ENCODE assay signal across 9 mouse cellular contexts in genomic region chr1:74195961-74196360, GRCm38 (mm10). TPM values are rescaled to one million over a fixed set of nuclear protein-coding genes. Genes with fewer than 3 reads are reported as not detected.
DNase-seq lines count a peak whose midpoint lies in the region; ATAC-seq and TF ChIP-seq lines count a peak whose summit lies in the region.
"Had no signal": no experiment of that assay in that cellular context is flagged by ENCODE, and none has a peak within 500 bp of the region (broad histone marks: within the 10 kb centered on the region; RNA-seq: fewer than 3 reads in every experiment).

No protein-coding gene starts in this region.

- H3K4me1 ChIP-seq in testis, adult 2 months (ENCODE audit: control insufficient read depth, insufficient read depth, low read length): no peaks in the 10 kb centered on the region
- H3K4me1 ChIP-seq: hindbrain, embryonic 15.5 days had no signal

- peak; percentile 45 for DNase-seq in adrenal gland, postnatal 14 days
- DNase-seq in adrenal gland, adult 2 months: no peak
- DNase-seq in testis, postnatal 14 days (ENCODE audit: low spot score): no peak
- DNase-seq in kidney, postnatal 10 days: peak; percentile 47
- DNase-seq in gastrocnemius, adult 8-10 months (ENCODE audit: low spot score in 2 of 2): no peak
- no peak for DNase-seq in left cerebral cortex, postnatal 10 days (ENCODE audit: extremely low spot score in 1 of 2, low spot score in 2 of 2)

- peak; percentile 70; the same call in 1 of the 2 replicates for TF ChIP-seq CTCF in testis, adult 2 months (IDR thresholded peaks at IDR 0.05; ENCODE audit: control insufficient read depth, insufficient read depth, insufficient replicate concordance, low read depth, low read length)

- H3K27ac ChIP-seq in testis, adult 2 months (ENCODE audit: control insufficient read depth, insufficient read depth, low read depth, low read length): no peak overlapping the region
- H3K27ac ChIP-seq: hindbrain, embryonic 15.5 days had no signal

- ATAC-seq in neutrophil, adult 5-6 weeks (ENCODE audit: extremely low read depth, insufficient number of reproducible peaks, low FRiP score, poor library complexity, severe bottlenecking): peak; percentile 82; the same call in 1 of the 2 replicates

- no peak for TF ChIP-seq POLR2A in testis, adult 2 months (IDR thresholded peaks at IDR 0.05; ENCODE audit: control insufficient read depth, low read depth, low read length)

- H3K27me3 ChIP-seq in testis, adult 2 months (ENCODE audit: control insufficient read depth, insufficient read depth, low read length): no peaks in the 10 kb centered on the region
- H3K27me3 ChIP-seq: hindbrain, embryonic 15.5 days had no signal

- no peaks in the 10 kb centered on the region for H3K36me3 ChIP-seq in testis, adult 2 months (ENCODE audit: control insufficient read depth, insufficient read depth, low read length)
- H3K36me3 ChIP-seq: hindbrain, embryonic 15.5 days had no signal

- intact Hi-C loops in left cerebral cortex, postnatal 10 days (cut with DNase I): loop anchor here (5.0 kb wide), 1 partner anchor 294 kb away; no protein-coding TSS in a partner anchor

- no peak overlapping the region for H3K4me3 ChIP-seq in testis, adult 2 months (ENCODE audit: control insufficient read depth, low read depth, low read length)
- H3K4me3 ChIP-seq: hindbrain, embryonic 15.5 days had no signal

RNA-seq across cellular contexts. Expression of gene Cxcr1, which starts 1.5 kb away (rescaled TPM):
- total RNA-seq in adrenal gland, postnatal 14 days (2021): not detected in 2 replicates
- total RNA-seq in adrenal gland, adult 2 months (2021): not detected
- not detected in 2 replicates for polyA plus RNA-seq in adrenal gland, adult 2 months (2012; rRNA removed)
- not detected in 2 replicates for polyA plus RNA-seq in testis, adult 2 months (2012; rRNA removed)
- total RNA-seq in neutrophil, adult 5-6 weeks (2017): 16.7 and 20.0 TPM in 2 replicates
- not detected for total RNA-seq in gastrocnemius, adult 8-10 months (2022)
- not detected for total RNA-seq in left cerebral cortex, postnatal 10 days (2021)
- polyA plus RNA-seq: hindbrain, embryonic 15.5 days had no signal

RNA-seq across cellular contexts. Expression of gene Arpc2, which starts 39.9 kb away (rescaled TPM):
- 177 and 194 TPM in 2 replicates for total RNA-seq in adrenal gland, postnatal 14 days (2021)
- 100 to 1,000 TPM; 180 to 191 TPM for total RNA-seq in adrenal gland, adult 2 months (2021)
- 108 and 124 TPM in 2 replicates for polyA plus RNA-seq in adrenal gland, adult 2 months (2012; rRNA removed)
- polyA plus RNA-seq in testis, adult 2 months (2012; rRNA removed): 98.3 and 107 TPM in 2 replicates
- 711 and 718 TPM in 2 replicates for total RNA-seq in neutrophil, adult 5-6 weeks (2017)
- 10 to 100 TPM; 70.0 to 81.5 (median 72.2) TPM for total RNA-seq in gastrocnemius, adult 8-10 months (2022)
- 100 to 1,000 TPM; 316 to 324 TPM for total RNA-seq in left cerebral cortex, postnatal 10 days (2021)

RNA-seq across cellular contexts. Expression of gene Cxcr2, which starts 42.2 kb away (rescaled TPM):
- 0.19 and 1.8 TPM in 2 replicates for total RNA-seq in adrenal gland, postnatal 14 days (2021)
- total RNA-seq in adrenal gland, adult 2 months (2021): under 1 TPM in 1 of 2 experiments, not detected in 1; 0.21 TPM
- not detected in 2 replicates for polyA plus RNA-seq in adrenal gland, adult 2 months (2012; rRNA removed)
- polyA plus RNA-seq in testis, adult 2 months (2012; rRNA removed): not detected in 2 replicates
- 1,102 and 1,145 TPM in 2 replicates for total RNA-seq in neutrophil, adult 5-6 weeks (2017)
- total RNA-seq in gastrocnemius, adult 8-10 months (2022): not detected
- total RNA-seq in left cerebral cortex, postnatal 10 days (2021): not detected

Comparison
In these comparisons a context has a peak if more than half of its experiments do, and no peak if none do; other contexts are left out.
1. DNase-seq: peak in adrenal gland, postnatal 14 days (single experiment) and kidney, postnatal 10 days (single experiment); none in adrenal gland, adult 2 months (single experiment), testis, postnatal 14 days (single experiment), gastrocnemius, adult 8-10 months (0 of 2) and left cerebral cortex, postnatal 10 days (0 of 2).
2. RNA of gene Cxcr1, which starts 1.5 kb away (total RNA-seq): 16.7 to 20.0 TPM in neutrophil, adult 5-6 weeks; not detected in adrenal gland, adult 2 months, not detected in adrenal gland, postnatal 14 days, not detected in gastrocnemius, adult 8-10 months and not detected in left cerebral cortex, postnatal 10 days; every median in the first group is over 10 times any median in the second.
3. RNA of gene Cxcr2, which starts 42.2 kb away (total RNA-seq): 1,102 to 1,145 TPM in neutrophil, adult 5-6 weeks; 0.21 TPM in adrenal gland, adult 2 months, 0.19 to 1.8 TPM in adrenal gland, postnatal 14 days, not detected in left cerebral cortex, postnatal 10 days and not detected in gastrocnemius, adult 8-10 months; every median in the first group is over 100 times any median in the second.